Mouse (Mus musculus) midbrain, embryonic 13.5 days (tissue): ENCODE data around the gene Itga7. TPM values are rescaled to one million over a fixed set of nuclear protein-coding genes. Genes with fewer than 3 reads are reported as not detected.

ENCODE experiments used
- ATAC-seq: fragments of 200-750 bp; cut with Nextera tagmentation; 2 replicates; pipeline ENCODE4 v1.8.0; 2017; ENCODE audit warnings: mild to moderate bottlenecking, moderate TSS enrichment, moderate library complexity
- H3K27ac ChIP-seq: fragments of 300-500 bp; sonication (generic); 2 replicates; pipeline ENCODE4 v1.5.1; 2015; ENCODE audit warnings: inconsistent platforms, mild to moderate bottlenecking, moderate library complexity
- H3K27me3 ChIP-seq: fragments of 300-500 bp; sonication (generic); 2 replicates; pipeline ENCODE4 v1.6.1; 2015; ENCODE audit warnings: mild to moderate bottlenecking, inconsistent platforms
- H3K36me3 ChIP-seq: fragments of 300-500 bp; sonication (generic); 2 replicates; pipeline ENCODE4 v1.6.1; 2015; ENCODE audit warnings: mild to moderate bottlenecking, inconsistent platforms
- H3K4me1 ChIP-seq: fragments of 300-500 bp; sonication (generic); replicated peaks from 2 replicates; pipeline ENCODE4 v1.6.1; 2015; ENCODE audit warnings: inconsistent platforms
- H3K4me2 ChIP-seq: fragments of 300-500 bp; sonication (generic); replicated peaks from 2 replicates; pipeline ENCODE4 v1.6.1; 2015; ENCODE audit warnings: moderate library complexity, mild to moderate bottlenecking, inconsistent platforms
- H3K4me3 ChIP-seq: fragments of 300-500 bp; sonication (generic); replicated peaks from 2 replicates; pipeline ENCODE4 v1.5.1; 2015; ENCODE audit warnings: mild to moderate bottlenecking, inconsistent platforms
- H3K9ac ChIP-seq: fragments of 300-500 bp; sonication (generic); replicated peaks from 2 replicates; pipeline ENCODE4 v1.6.1; 2015; ENCODE audit warnings: mild to moderate bottlenecking, inconsistent platforms
- H3K9me3 ChIP-seq: fragments of 300-500 bp; sonication (generic); 2 replicates; pipeline ENCODE4 v1.6.1; 2016; ENCODE audit warnings: mild to moderate bottlenecking, inconsistent platforms
- WGBS: fragments of 180-500 bp; shearing (Covaris S2); methylation state at CpG from one replicate; pipeline ENCODE4 v1.1.7; 2015; 5-methylcytosine and 5-hydroxymethylcytosine counted together
- polyA plus RNA-seq: library from polyadenylated mRNA; unstranded; fragments of >200 nt; fragmentation: Nextera tagmentation; extraction: Ambion mirVana; gene quantifications from 2 replicates; pipeline ENCODE4 v1.2.1, GENCODE M21; 2015

The Itga7 gene
- polyA plus RNA-seq, 1 experiment from 2014 or later = 1.7 TPM

DNA sequence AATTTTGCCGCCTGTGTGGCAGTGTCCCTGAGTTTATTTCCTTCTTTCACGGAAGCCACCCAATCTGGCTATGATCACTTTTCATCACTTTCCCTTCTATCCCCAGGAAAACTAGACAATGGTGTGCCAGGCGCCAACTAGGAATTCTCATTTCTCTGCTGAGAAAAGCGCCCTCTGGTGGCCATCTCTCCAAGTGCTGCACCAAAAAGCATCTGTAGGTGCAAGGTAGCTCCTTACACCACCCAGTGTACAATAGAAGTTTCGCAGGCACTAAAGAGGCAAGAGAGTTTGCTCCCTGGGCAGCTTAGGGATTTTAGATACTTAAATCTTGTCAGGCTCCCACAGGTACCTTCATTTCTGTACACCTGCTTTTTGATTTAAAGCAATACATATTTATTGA, 20.4 kb upstream of the Itga7 start:
- H3K27ac ChIP-seq = peak overlapping the region; percentile 25; the same call in 1 of the 2 replicates
- H3K4me2 ChIP-seq = no peak overlapping the region
- H3K4me3 ChIP-seq = no peak overlapping the region
- peaks cover 11% of the 10 kb centered on the region for H3K36me3 ChIP-seq
- peaks cover 21% of the 10 kb centered on the region for H3K4me1 ChIP-seq
- no peak overlapping the region for H3K9ac ChIP-seq
- WGBS = 9% methylated on average over 5 of the region's 5 CpGs
- H3K9me3 ChIP-seq = no peaks in the 10 kb centered on the region
- peak; percentile 9; the same call in 1 of the 2 replicates for ATAC-seq
- peaks cover 9% of the 10 kb centered on the region for H3K27me3 ChIP-seq

DNA sequence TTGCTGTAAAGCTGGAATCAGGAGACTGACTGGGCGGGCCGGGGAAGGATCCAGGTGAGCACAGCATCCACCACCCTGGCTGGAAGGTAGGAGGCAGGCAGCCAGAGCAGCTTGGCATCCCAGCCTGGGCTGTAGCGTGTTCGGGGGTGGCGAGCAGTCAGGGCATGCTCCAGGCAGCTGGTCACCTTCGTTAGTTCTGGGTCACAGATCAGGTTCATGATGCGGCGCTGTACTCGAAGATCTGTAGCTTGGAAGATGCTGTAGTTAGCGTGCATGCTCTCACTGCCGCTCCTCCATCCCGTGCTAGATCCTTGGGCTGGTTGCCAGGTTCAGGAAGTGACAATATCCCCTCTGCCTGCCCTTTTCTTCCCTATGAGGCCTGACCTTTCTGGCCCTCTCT, 19.9 kb upstream of the Itga7 start:
- Histone ChIP-seq H3K9ac (no peak overlapping the region), H3K9me3 (no peaks in the 10 kb centered on the region), H3K4me3 (no peak overlapping the region), H3K4me1 (peaks cover 26% of the 10 kb centered on the region), H3K4me2 (no peak overlapping the region), H3K36me3 (peaks cover 14% of the 10 kb centered on the region), H3K27me3 (peaks cover 6% of the 10 kb centered on the region; the same call in 1 of the 2 replicates), H3K27ac (no peak overlapping the region)
- WGBS = 81% methylated on average over 12 of the region's 12 CpGs
- peak; percentile 5; the same call in 1 of the 2 replicates for ATAC-seq

GRCm38 (mm10) chr10:128915550-128915949, 18.1 kb upstream of the Itga7 start:
- Histone ChIP-seq H3K27me3 (no peaks in the 10 kb centered on the region; the same call in 1 of the 2 replicates), H3K9me3 (no peaks in the 10 kb centered on the region), H3K36me3 (peaks cover 14% of the 10 kb centered on the region), H3K4me1 (peaks cover 32% of the 10 kb centered on the region), H3K27ac (no peak overlapping the region), H3K9ac (no peak overlapping the region), H3K4me2 (no peak overlapping the region), H3K4me3 (no peak overlapping the region)
- 88% methylated on average over 2 of the region's 2 CpGs for WGBS
- ATAC-seq = no peak

DNA sequence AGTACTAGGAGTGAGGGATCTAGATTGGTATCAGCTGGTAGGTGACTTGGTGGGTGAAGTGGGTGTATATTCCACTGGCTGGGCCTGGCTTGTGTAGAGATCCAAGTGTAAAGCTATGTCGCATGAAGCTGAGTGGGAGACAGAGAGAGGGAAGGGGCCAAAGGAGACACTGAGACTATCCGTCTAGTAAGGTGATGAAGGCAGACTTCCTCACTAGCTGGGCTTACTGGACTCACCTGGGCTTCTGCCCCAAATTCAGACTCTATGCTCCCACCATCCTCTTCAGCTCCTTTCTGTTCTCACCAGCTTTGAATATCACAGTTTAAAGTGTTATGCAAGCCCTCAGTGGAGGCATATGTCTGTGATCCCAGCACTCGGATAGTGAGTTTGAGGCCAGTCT, 17.0 kb upstream of the Itga7 start:
- WGBS = 94% methylated on average over 3 of the region's 3 CpGs
- peaks cover 25% of the 10 kb centered on the region for H3K4me1 ChIP-seq
- no peak for ATAC-seq
- no peak overlapping the region for H3K9ac ChIP-seq
- peaks cover 14% of the 10 kb centered on the region for H3K36me3 ChIP-seq
- no peaks in the 10 kb centered on the region for H3K9me3 ChIP-seq
- H3K4me2 ChIP-seq = no peak overlapping the region
- H3K27me3 ChIP-seq = no peaks in the 10 kb centered on the region; the same call in 1 of the 2 replicates
- H3K27ac ChIP-seq = no peak overlapping the region
- H3K4me3 ChIP-seq = no peak overlapping the region

GRCm38 (mm10) chr10:128917400-128917799, 16.2 kb upstream of the Itga7 start:
- H3K36me3 ChIP-seq = peaks cover 14% of the 10 kb centered on the region
- ATAC-seq = no peak
- no peaks in the 10 kb centered on the region for H3K27me3 ChIP-seq
- H3K27ac ChIP-seq = no peak overlapping the region
- no peak overlapping the region for H3K4me2 ChIP-seq
- no peak overlapping the region for H3K9ac ChIP-seq
- H3K4me1 ChIP-seq = peaks cover 33% of the 10 kb centered on the region
- no peaks in the 10 kb centered on the region for H3K9me3 ChIP-seq
- no peak overlapping the region for H3K4me3 ChIP-seq
- 88% methylated on average over 6 of the region's 6 CpGs for WGBS

GRCm38 (mm10) chr10:128918246-128918645, 15.4 kb upstream of the Itga7 start:
- ATAC-seq = no peak
- Histone ChIP-seq H3K4me3 (no peak overlapping the region), H3K9me3 (no peaks in the 10 kb centered on the region), H3K36me3 (peaks cover 14% of the 10 kb centered on the region), H3K27me3 (no peaks in the 10 kb centered on the region), H3K4me2 (no peak overlapping the region), H3K27ac (0 out of 2 replicates have a peak overlapping the region, but pooled peaks have one; percentile 19), H3K9ac (no peak overlapping the region), H3K4me1 (peaks cover 38% of the 10 kb centered on the region)
- 71% methylated on average over 7 of the region's 7 CpGs for WGBS

GRCm38 (mm10) chr10:128919203-128919631, 14.4 kb upstream of the Itga7 start:
- H3K4me1 ChIP-seq = peaks cover 45% of the 10 kb centered on the region
- no peak overlapping the region for H3K4me2 ChIP-seq
- WGBS = 7% methylated on average over 6 of the region's 6 CpGs
- no peaks in the 10 kb centered on the region for H3K27me3 ChIP-seq
- H3K4me3 ChIP-seq = no peak overlapping the region
- H3K9ac ChIP-seq = no peak overlapping the region
- H3K27ac ChIP-seq = peak overlapping the region; percentile 47
- H3K9me3 ChIP-seq = no peaks in the 10 kb centered on the region
- H3K36me3 ChIP-seq = peaks cover 14% of the 10 kb centered on the region
- ATAC-seq = no peak

- Histone ChIP-seq H3K27ac (peak overlapping the region; percentile 47; the same call in 1 of the 2 replicates), H3K4me2 (no peak overlapping the region), H3K27me3 (no peaks in the 10 kb centered on the region), H3K4me3 (no peak overlapping the region), H3K36me3 (peaks cover 14% of the 10 kb centered on the region), H3K4me1 (peaks cover 46% of the 10 kb centered on the region), H3K9ac (no peak overlapping the region; the same call in 1 of the 2 replicates), H3K9me3 (no peaks in the 10 kb centered on the region)
- WGBS = 82% methylated on average over 7 of the region's 7 CpGs
- no peak for ATAC-seq
These were observed 13.7 kb upstream of the Itga7 start for GRCm38 (mm10) chr10:128919966-128920365.

DNA sequence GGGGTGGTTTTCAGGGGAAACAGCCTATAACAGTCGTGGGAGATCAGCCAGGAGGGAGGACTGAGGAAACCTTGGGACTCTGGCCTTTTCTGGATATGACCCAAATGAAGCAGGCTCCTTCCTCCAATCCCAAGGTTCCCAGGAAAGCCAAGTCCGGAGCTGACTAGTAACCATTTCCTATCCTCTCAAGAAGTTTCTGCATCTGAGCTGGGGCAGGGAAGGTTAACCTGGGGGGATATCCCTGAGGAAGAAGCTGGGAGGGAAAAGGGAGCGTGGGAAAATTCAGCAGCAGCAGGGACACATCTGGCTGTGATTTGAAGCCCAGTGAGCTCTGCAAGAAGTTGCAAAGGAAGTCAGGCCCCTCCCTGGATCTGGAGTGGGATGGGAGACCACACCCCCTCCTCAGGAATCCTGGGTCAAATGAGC, 12.9 kb upstream of the Itga7 start:
- Histone ChIP-seq H3K9me3 (no peaks in the 10 kb centered on the region), H3K9ac (no peak overlapping the region), H3K36me3 (peaks cover 14% of the 10 kb centered on the region), H3K4me1 (peaks cover 46% of the 10 kb centered on the region), H3K27me3 (no peaks in the 10 kb centered on the region), H3K4me3 (no peak overlapping the region), H3K4me2 (no peak overlapping the region), H3K27ac (no peak overlapping the region)
- WGBS = 86% methylated on average over 3 of the region's 3 CpGs
- ATAC-seq = no peak

GRCm38 (mm10) chr10:128921251-128921650, 12.4 kb upstream of the Itga7 start:
- H3K9ac ChIP-seq = no peak overlapping the region
- H3K27me3 ChIP-seq = no peaks in the 10 kb centered on the region; the same call in 1 of the 2 replicates
- H3K4me3 ChIP-seq = no peak overlapping the region
- H3K27ac ChIP-seq = no peak overlapping the region
- WGBS = 65% methylated on average over 1 of the region's 1 CpGs
- no peaks in the 10 kb centered on the region for H3K9me3 ChIP-seq
- no peak overlapping the region for H3K4me2 ChIP-seq
- no peak for ATAC-seq
- peaks cover 46% of the 10 kb centered on the region for H3K4me1 ChIP-seq
- peaks cover 14% of the 10 kb centered on the region for H3K36me3 ChIP-seq

DNA sequence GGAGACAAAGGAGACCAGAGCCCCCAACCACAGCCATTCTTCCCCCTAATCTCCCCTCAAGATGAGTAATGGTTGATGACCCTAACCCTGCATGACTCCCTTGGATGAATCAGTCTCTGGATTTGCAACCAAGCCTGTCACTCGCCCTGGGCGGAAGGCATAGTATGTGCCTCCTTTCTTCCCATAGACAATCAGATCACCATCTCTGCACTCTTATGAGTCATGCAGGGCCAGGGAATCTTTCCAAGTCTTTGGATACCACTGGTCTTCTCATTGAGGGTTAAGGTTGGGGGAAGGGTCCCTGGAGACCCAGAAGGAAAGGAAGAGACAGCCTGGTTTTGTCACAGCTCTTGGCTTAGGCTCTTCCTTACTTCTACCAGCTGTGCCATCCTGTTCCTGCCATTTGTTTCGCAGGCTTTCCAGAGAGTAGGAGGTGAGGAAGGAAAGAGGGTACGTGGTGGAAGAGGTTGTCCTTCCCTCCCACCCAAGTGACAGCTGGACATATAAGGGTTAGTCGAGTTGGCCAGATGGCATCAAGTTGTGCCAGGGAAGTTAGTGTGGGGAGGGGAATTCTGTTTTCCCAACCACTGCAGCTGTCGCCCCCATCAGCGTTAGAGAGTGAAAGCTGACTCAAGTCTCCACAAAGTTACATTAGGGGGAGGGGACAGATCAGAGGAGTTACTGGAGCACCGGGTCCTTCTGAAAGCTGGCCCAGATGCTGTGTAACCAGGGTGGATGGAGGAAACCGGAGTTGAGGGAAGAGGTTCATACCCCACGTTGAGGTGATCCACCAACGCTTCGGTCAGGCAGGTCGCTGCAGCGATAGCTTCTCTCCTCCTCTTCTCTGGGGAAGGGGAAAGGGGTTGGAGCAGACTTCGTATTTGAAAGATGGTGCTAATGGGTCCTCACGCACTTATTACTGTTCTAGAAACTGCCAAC, 11.5 kb upstream of the Itga7 start:
- no peak for ATAC-seq
- Histone ChIP-seq H3K27me3 (no peaks in the 10 kb centered on the region; the same call in 1 of the 2 replicates), H3K4me1 (peaks cover 46% of the 10 kb centered on the region), H3K9ac (peak overlapping the region; percentile 87), H3K9me3 (no peaks in the 10 kb centered on the region), H3K4me3 (peak overlapping the region; percentile 92), H3K27ac (peak overlapping the region; percentile 94; the same call in 1 of the 2 replicates), H3K4me2 (peak overlapping the region; percentile 72), H3K36me3 (peaks cover 14% of the 10 kb centered on the region)
- WGBS = 75% methylated on average over 16 of the region's 16 CpGs

GRCm38 (mm10) chr10:128922822-128923012, 10.9 kb upstream of the Itga7 start, which contains the start of gene Rdh5:
Gene Rdh5, minus strand, starts transcription at chr10:128922888.
- Histone ChIP-seq H3K9me3 (no peaks in the 10 kb centered on the region), H3K27me3 (peaks cover 4% of the 10 kb centered on the region; the same call in 1 of the 2 replicates), H3K9ac (peak within 1 kb of the TSS; percentile 87), H3K4me3 (peak within 1 kb of the TSS; percentile 92), H3K4me1 (peaks cover 46% of the 10 kb centered on the region), H3K4me2 (peak within 1 kb of the TSS; percentile 72), H3K27ac (peak within 1 kb of the TSS; percentile 94), H3K36me3 (peaks cover 9% of the 10 kb centered on the region)
- 21% methylated on average over 1 of the region's 1 CpGs for WGBS
- no peak for ATAC-seq
